Mouse (Mus musculus): ENCODE measurements around the gene Tac2.
A peak's percentile ranks its signal among the peaks of the same experiment; 100 is the strongest.

Gene Tac2

GRCm38 (mm10) chr10:127725136-127725535 is 858 bp downstream of the Tac2 start:
- no peak for DNase-seq (ENCODE audit: low spot score)

- no peak for DNase-seq (ENCODE audit: low spot score)
These were observed 4.2 kb downstream of the Tac2 start for GRCm38 (mm10) chr10:127728437-127728836.

- no peak for DNase-seq (ENCODE audit: low spot score)
These were observed 6.1 kb downstream of the Tac2 start for GRCm38 (mm10) chr10:127730285-127730932.

GRCm38 (mm10) chr10:127730933-127731310 is 6.6 kb downstream of the Tac2 start:
- no peak for DNase-seq (ENCODE audit: low spot score)

GRCm38 (mm10) chr10:127731397-127731796 is 7.1 kb downstream of the Tac2 start:
- DNase-seq (ENCODE audit: low spot score): no peak

- DNase-seq (ENCODE audit: low spot score): peak; percentile 52
These were observed 10.2 kb downstream of the Tac2 start for GRCm38 (mm10) chr10:127734434-127734833.

- no peak for DNase-seq (ENCODE audit: low spot score)
These were observed 12.0 kb downstream of the Tac2 start for GRCm38 (mm10) chr10:127736266-127736665.

GRCm38 (mm10) chr10:127736916-127737315 is 12.6 kb downstream of the Tac2 start:
- no peak for DNase-seq (ENCODE audit: low spot score)

- DNase-seq (ENCODE audit: low spot score): no peak
These were observed 13.3 kb downstream of the Tac2 start for GRCm38 (mm10) chr10:127737552-127737951.

- DNase-seq (ENCODE audit: low spot score): peak; percentile 64
These were observed 14.0 kb downstream of the Tac2 start for GRCm38 (mm10) chr10:127738151-127738882.

- peak; percentile 69 for DNase-seq (ENCODE audit: low spot score)
These were observed 14.9 kb downstream of the Tac2 start, which contains the start of gene Zbtb39 for GRCm38 (mm10) chr10:127739083-127739660. TSS of gene Zbtb39 (plus strand) at chr10:127739538.

- peak; percentile 44 for DNase-seq (ENCODE audit: low spot score)
These were observed 15.4 kb downstream of the Tac2 start for GRCm38 (mm10) chr10:127739661-127740161.

GRCm38 (mm10) chr10:127744661-127745060 is 20.4 kb downstream of the Tac2 start:
- DNase-seq (ENCODE audit: low spot score): peak; percentile 46

GRCm38 (mm10) chr10:127745886-127746285 is 21.6 kb downstream of the Tac2 start:
- no peak for DNase-seq (ENCODE audit: low spot score)

GRCm38 (mm10) chr10:127747254-127747653 is 23.0 kb downstream of the Tac2 start:
- no peak for DNase-seq (ENCODE audit: low spot score)

- DNase-seq (ENCODE audit: low spot score): peak; percentile 45
These were observed 24.8 kb downstream of the Tac2 start for GRCm38 (mm10) chr10:127748847-127749612.

GRCm38 (mm10) chr10:127750136-127750777 is 26.0 kb downstream of the Tac2 start:
- no peak for DNase-seq (ENCODE audit: low spot score)

- no peak for DNase-seq (ENCODE audit: low spot score)
These were observed 27.3 kb downstream of the Tac2 start, which contains the start of gene Gpr182 for GRCm38 (mm10) chr10:127751548-127751947. TSS of gene Gpr182 (minus strand) at chr10:127751732.

- DNase-seq (ENCODE audit: low spot score): no peak
These were observed 30.4 kb downstream of the Tac2 start for GRCm38 (mm10) chr10:127754566-127755166.

- DNase-seq (ENCODE audit: low spot score): no peak
These were observed 31.0 kb downstream of the Tac2 start for GRCm38 (mm10) chr10:127755246-127755645.
